Mouse (Mus musculus) kidney, postnatal 36 days (tissue): ENCODE data around the gene Rtp3.

Experiments
- DNase-seq, 2 experiments: peaks; one replicate each; pipeline ENCODE4 v3.0.0; 2021 to 2022; ENCODE audit warnings: mixed read lengths in 2 of 2

Gene Rtp3

GRCm38 (mm10) chr9:110990204-110990603 lies at the start of gene Rtp3:
Gene Rtp3 (minus strand): TSS chr9:110990583.
- peak; percentile 81 to 83 for DNase-seq

GRCm38 (mm10) chr9:111039966-111040365 lies 49.6 kb upstream of the Rtp3 start:
- DNase-seq = peak; percentile 46 to 74

GRCm38 (mm10) chr9:111033717-111034116 lies 43.3 kb upstream of the Rtp3 start:
- DNase-seq = no peak

- no peak for DNase-seq
Measured at GRCm38 (mm10) chr9:111026791-111027190, 36.4 kb upstream of the Rtp3 start.

DNA sequence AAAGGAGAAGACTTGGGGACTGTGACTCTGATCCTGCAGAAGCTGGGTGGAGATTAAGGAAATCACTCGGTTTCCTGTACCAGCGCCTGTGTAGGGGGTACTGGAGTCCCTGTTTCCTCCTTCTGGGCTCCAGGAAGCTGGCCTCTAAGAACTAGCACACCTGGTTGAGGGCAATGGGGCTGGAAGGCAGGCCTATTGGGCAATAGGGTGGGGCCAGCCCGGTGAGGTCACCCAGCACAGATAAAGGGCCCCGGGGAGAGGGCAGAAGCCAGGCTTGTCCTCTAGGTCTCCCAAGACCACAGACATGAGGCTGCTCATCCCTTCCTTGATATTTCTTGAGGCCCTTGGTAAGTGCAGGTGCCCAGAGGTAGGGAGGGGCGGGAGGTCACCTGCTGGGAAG lies 28.6 kb upstream of the Rtp3 start, which contains the start of gene Ltf:
TSS of gene Ltf (plus strand) at position 250 of the 400 bp plus-strand sequence.
- DNase-seq = no peak

- peak in 1 of 2 experiments; percentile 14 for DNase-seq
Measured at GRCm38 (mm10) chr9:111015658-111016057, 25.3 kb upstream of the Rtp3 start.

- peak; percentile 56 to 63 for DNase-seq
Measured at GRCm38 (mm10) chr9:111012041-111012440, 21.7 kb upstream of the Rtp3 start.

DNA sequence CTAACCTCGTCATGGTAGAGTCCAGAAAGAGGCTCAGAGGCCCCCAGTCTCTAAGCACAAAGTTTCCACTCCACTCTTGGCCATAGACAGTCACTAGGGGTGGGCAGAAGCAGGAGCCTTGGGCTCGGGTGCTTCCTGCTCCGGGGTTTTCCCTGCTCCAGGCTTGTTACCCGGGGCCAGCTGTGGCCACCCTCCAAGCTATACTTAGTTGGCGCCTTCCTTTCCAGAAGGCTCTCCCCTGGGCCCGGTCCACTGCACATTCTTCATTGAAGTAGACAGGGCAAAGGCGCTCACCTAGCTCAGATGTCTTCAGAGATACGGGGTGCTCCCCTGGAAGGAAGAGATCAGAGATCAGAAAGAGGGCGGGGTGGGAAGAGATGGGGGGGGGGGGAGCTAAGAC lies 21.2 kb upstream of the Rtp3 start:
- DNase-seq = peak; percentile 56 to 63

- no peak for DNase-seq
Measured at GRCm38 (mm10) chr9:111009763-111010162, 19.4 kb upstream of the Rtp3 start.

DNA sequence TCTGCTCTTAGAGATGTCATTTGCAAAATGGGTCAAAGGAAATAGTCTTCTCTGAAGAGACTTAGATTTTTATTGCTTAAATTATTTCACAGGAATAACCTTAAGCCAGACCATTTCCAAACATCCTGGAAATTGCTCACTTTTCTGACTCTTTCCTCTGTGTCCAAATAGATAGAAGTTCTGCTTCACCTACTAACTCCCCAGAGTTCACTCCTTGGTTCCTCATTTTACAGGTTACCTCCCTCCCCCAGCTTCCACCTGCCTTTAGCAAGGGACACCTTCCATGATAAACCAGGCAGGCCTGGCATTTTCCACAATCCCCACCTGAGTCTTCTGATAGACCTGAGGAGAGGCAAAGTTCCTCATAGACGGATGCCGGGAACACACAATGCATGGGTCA lies 16.2 kb upstream of the Rtp3 start:
- DNase-seq = no peak

GRCm38 (mm10) chr9:111003279-111003678 lies 12.9 kb upstream of the Rtp3 start:
- DNase-seq = no peak

GRCm38 (mm10) chr9:111001621-111002020 lies 11.2 kb upstream of the Rtp3 start:
- no peak for DNase-seq

GRCm38 (mm10) chr9:110999856-111000255 lies 9.5 kb upstream of the Rtp3 start:
- DNase-seq = peak; percentile 68 to 82

DNA sequence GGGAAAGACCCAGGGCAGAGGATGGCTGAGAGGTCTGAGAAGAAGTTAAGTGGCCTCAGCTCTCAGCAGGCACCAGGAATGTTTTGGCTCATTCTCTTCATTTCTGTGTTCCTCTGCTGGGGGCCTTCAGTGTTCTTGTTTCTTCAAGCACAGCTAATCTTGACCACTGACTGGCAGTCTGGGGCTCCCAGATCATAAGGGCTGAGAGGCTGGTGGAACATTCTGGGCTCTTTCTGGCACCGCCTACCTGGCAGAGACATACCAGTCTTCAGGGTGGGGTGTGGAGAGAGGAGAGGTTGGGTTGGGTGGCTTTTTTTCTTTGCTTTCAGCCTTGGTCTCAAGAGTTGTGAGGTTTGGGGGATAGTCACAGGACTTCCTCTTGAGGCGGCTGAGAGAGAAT lies 8.7 kb upstream of the Rtp3 start:
- DNase-seq = peak in 1 of 2 experiments; percentile 38

- peak; percentile 78 to 88 for DNase-seq
Measured at GRCm38 (mm10) chr9:110997245-110997644, 6.9 kb upstream of the Rtp3 start.

GRCm38 (mm10) chr9:110994716-110995172 lies 4.4 kb upstream of the Rtp3 start:
- peak; percentile 88 to 92 for DNase-seq

GRCm38 (mm10) chr9:110993281-110993709 lies 2.9 kb upstream of the Rtp3 start:
- DNase-seq = peak; percentile 16 to 41

- peak in 1 of 2 experiments; percentile 46 for DNase-seq
Measured at GRCm38 (mm10) chr9:110989543-110989942, 840 bp downstream of the Rtp3 start.

DNA sequence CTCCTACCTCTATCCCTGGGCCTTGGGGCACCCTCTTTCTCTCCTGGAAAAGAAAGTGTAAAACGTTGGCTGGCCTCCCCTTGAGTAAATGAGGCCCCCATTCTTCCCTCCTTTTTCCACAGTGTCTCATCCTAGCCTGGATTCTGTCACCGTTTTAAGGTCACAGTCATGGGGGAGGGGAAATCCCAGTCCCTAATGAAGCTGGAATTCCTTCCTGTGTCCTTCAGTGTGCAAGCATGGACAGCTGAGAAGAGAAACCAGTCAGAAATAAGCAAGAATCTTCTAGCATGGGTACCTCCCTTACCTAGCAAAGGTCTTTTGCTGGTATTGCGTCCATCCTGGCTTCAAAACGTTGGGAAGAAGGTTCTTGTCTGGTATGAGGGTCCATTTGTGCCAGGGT lies 1.2 kb downstream of the Rtp3 start:
- DNase-seq = no peak

GRCm38 (mm10) chr9:110988078-110988477 lies 2.3 kb downstream of the Rtp3 start:
- no peak for DNase-seq

GRCm38 (mm10) chr9:110987331-110987730 lies 3.1 kb downstream of the Rtp3 start:
- no peak for DNase-seq

- DNase-seq = no peak
Measured at GRCm38 (mm10) chr9:110985951-110986350, 4.4 kb downstream of the Rtp3 start.

DNA sequence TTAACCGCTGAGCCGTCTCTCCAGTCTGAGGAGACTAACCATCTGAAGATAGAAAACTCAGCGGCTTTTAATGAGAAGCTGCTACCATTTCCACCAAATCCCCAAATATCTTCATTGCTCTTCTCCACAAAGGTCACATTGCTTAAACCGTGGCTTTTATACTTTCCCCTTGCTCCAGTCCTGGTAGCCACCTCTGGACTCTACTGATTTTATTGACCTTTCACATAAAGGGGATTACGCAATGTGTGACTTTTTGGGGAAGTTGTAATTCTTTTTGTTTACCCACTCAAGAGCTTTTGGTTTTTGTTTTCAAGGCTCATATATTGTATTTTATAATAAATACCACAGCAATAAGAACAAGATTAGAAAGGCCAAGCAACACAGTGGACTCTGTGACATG lies 4.8 kb downstream of the Rtp3 start:
- no peak for DNase-seq

DNA sequence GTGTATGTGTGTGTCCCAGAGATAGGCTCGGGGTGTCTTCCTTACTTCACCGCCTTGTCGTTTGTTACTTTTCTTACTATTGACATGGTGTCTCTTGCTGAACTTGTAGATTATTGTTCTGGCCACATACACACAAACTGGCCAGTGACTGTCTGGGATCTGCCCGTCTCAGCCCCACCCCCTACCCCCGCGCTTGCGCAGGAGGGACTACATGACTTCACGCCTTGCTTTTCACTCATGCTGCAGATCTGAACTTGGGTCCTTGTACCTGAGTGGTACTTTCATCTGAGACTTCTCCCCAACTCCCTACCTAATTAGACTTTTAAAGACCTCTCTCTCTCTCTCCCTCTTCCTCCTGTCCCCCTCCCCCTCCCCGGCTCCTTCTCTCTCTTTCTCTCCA lies 6.3 kb downstream of the Rtp3 start:
- DNase-seq = no peak

- DNase-seq = no peak
Measured at GRCm38 (mm10) chr9:110982351-110982750, 8.0 kb downstream of the Rtp3 start.
